In genomic region chr12:104858732-104859131, GRCm38 (mm10) we compare ENCODE assay signal across 11 mouse cellular contexts. TPM values are rescaled to one million over a fixed set of nuclear protein-coding genes. Genes with fewer than 3 reads are reported as not detected.
A peak's percentile ranks its signal among the peaks of the same experiment; 100 is the strongest.
DNase-seq lines count a peak whose midpoint lies in the region; ATAC-seq and TF ChIP-seq lines count a peak whose summit lies in the region.
"Had no signal": no experiment of that assay in that cellular context is flagged by ENCODE, and none has a peak within 500 bp of the region (broad histone marks: within the 10 kb centered on the region; RNA-seq: fewer than 3 reads in every experiment).

No protein-coding gene starts in this region.

- 0 out of 2 replicates have a peak, but pooled peaks cover 4% of the 10 kb centered on the region for H3K27me3 ChIP-seq in forebrain, embryonic 10.5 days (ENCODE audit: poor library complexity, severe bottlenecking)
- H3K27me3 ChIP-seq in forebrain, embryonic 12.5 days, result no peaks in the 10 kb centered on the region
- H3K27me3 ChIP-seq in forebrain, postnatal 0 days (ENCODE audit: insufficient read depth, low read length), result no peaks in the 10 kb centered on the region
- H3K27me3 ChIP-seq: Patski had no signal

- no peak overlapping the region for H3K9ac ChIP-seq in forebrain, embryonic 12.5 days
- H3K9ac ChIP-seq in forebrain, postnatal 0 days, result no peak overlapping the region
- H3K9ac ChIP-seq: heart, embryonic 15.5 days had no signal

- no peak for DNase-seq in forebrain, embryonic 10.5 days (ENCODE audit: extremely low spot score, low spot score)
- peak; percentile 20 for DNase-seq in layer of hippocampus, adult 9-11 months
- no peak for DNase-seq in layer of hippocampus, postnatal 25 days (ENCODE audit: extremely low spot score in 1 of 2, low spot score in 1 of 2)
- no peak for DNase-seq in forebrain, postnatal 0 days
- DNase-seq in Muller cell, postnatal 12 days (ENCODE audit: inconsistent ontology term), result no peak
- DNase-seq: kidney, postnatal 10 days had no signal

- H3K4me2 ChIP-seq in forebrain, embryonic 12.5 days, result no peak overlapping the region
- H3K4me2 ChIP-seq in forebrain, postnatal 0 days (ENCODE audit: low read depth), result no peak overlapping the region
- H3K4me2 ChIP-seq: heart, embryonic 15.5 days had no signal

- no peak for ATAC-seq in forebrain, embryonic 12.5 days (ENCODE audit: low FRiP score)
- 0 out of 2 replicates have a peak, but pooled peaks have one; percentile 18 for ATAC-seq in forebrain, postnatal 0 days
- ATAC-seq in monocyte, adult 5-6 weeks (replicated peaks; ENCODE audit: insufficient number of reproducible peaks, low FRiP score, low TSS enrichment, poor library complexity, severe bottlenecking), result no peak
- ATAC-seq: Patski had no signal

- TF ChIP-seq CTCF in forebrain, postnatal 0 days (IDR thresholded peaks at IDR 0.05; ENCODE audit: low read depth), result no peak

- H3K9me3 ChIP-seq in forebrain, embryonic 10.5 days, result peaks cover 7% of the 10 kb centered on the region; the same call in 1 of the 2 replicates
- H3K9me3 ChIP-seq in forebrain, embryonic 12.5 days, result 0 out of 2 replicates have a peak, but pooled peaks cover 4% of the 10 kb centered on the region
- H3K9me3 ChIP-seq in forebrain, postnatal 0 days (ENCODE audit: low read length), result no peaks in the 10 kb centered on the region
- H3K9me3 ChIP-seq: heart, embryonic 15.5 days had no signal

- 0 out of 2 replicates have a peak, but pooled peaks cover 3% of the 10 kb centered on the region for H3K36me3 ChIP-seq in forebrain, embryonic 10.5 days (replicated peaks)
- no peaks in the 10 kb centered on the region for H3K36me3 ChIP-seq in forebrain, embryonic 12.5 days (replicated peaks)
- no peaks in the 10 kb centered on the region for H3K36me3 ChIP-seq in forebrain, postnatal 0 days (ENCODE audit: insufficient read depth)
- H3K36me3 ChIP-seq: heart, embryonic 15.5 days had no signal

- peak overlapping the region; percentile 40; the same call in 1 of the 2 replicates for H3K27ac ChIP-seq in forebrain, embryonic 10.5 days
- no peak overlapping the region for H3K27ac ChIP-seq in forebrain, embryonic 12.5 days
- 0 out of 2 replicates have a peak overlapping the region, but pooled peaks have one; percentile 14 for H3K27ac ChIP-seq in brown adipose tissue, adult 24 weeks (replicated peaks; ENCODE audit: low read depth, low read length)
- H3K27ac ChIP-seq in forebrain, postnatal 0 days (ENCODE audit: low read depth, low read length), result peak overlapping the region; percentile 69
- H3K27ac ChIP-seq: heart, embryonic 15.5 days had no signal

- 78% methylated on average over 5 of the region's 5 CpGs for WGBS in forebrain, embryonic 10.5 days
- WGBS in forebrain, embryonic 12.5 days, result 72% methylated on average over 5 of the region's 5 CpGs
- 56% methylated on average over 5 of the region's 5 CpGs for WGBS in forebrain, postnatal 0 days

- H3K4me1 ChIP-seq in forebrain, embryonic 10.5 days, result peaks cover 13% of the 10 kb centered on the region
- peaks cover 7% of the 10 kb centered on the region for H3K4me1 ChIP-seq in forebrain, embryonic 12.5 days
- H3K4me1 ChIP-seq in brown adipose tissue, adult 24 weeks (ENCODE audit: control insufficient read depth, insufficient read depth, insufficient read length, low read length), result peaks cover 21% of the 10 kb centered on the region
- peaks cover 9% of the 10 kb centered on the region for H3K4me1 ChIP-seq in forebrain, postnatal 0 days (ENCODE audit: insufficient read depth)
- H3K4me1 ChIP-seq: heart, embryonic 15.5 days had no signal

- H3K4me3 ChIP-seq in forebrain, embryonic 10.5 days, result no peak overlapping the region
- no peak overlapping the region for H3K4me3 ChIP-seq in forebrain, embryonic 12.5 days (replicated peaks)
- H3K4me3 ChIP-seq in brown adipose tissue, adult 24 weeks (ENCODE audit: insufficient read depth, low read depth, low read length), result no peak overlapping the region
- no peak overlapping the region for H3K4me3 ChIP-seq in forebrain, postnatal 0 days (ENCODE audit: low read depth, low read length)
- H3K4me3 ChIP-seq: heart, embryonic 15.5 days had no signal

RNA-seq across cellular contexts. Expression of gene Clmn, which starts 6.1 kb away (rescaled TPM):
- 1.6 and 2.1 TPM in 2 replicates for polyA plus RNA-seq in forebrain, embryonic 10.5 days (2016; fragmentation: Nextera tagmentation; extraction: Ambion mirVana)
- polyA plus RNA-seq in forebrain, embryonic 12.5 days (2016; fragmentation: Nextera tagmentation; extraction: Ambion mirVana), result 2.6 and 2.8 TPM in 2 replicates
- 10 to 100 TPM; 81.0 to 83.2 TPM for total RNA-seq in layer of hippocampus, postnatal 25 days (2021)
- 6.6 and 8.2 TPM in 2 replicates for polyA plus RNA-seq in brown adipose tissue, adult 24 weeks (2012; ENCODE audit: insufficient read depth, insufficient read length, missing spikeins)
- 1.8 and 2.0 TPM in 2 replicates for total RNA-seq in forebrain, postnatal 0 days (2014; rRNA removed)
- polyA plus RNA-seq in forebrain, postnatal 0 days (2015; fragmentation: Nextera tagmentation; extraction: Ambion mirVana), result 1.2 and 1.8 TPM in 2 replicates
- total RNA-seq in monocyte, adult 5-6 weeks (2017), result 0.19 TPM in 1 of 3 replicates, not detected in the others
